8 mouse cellular contexts compared by ENCODE assay signal in genomic region chr13:90922751-90923612, GRCm38 (mm10). TPM values are rescaled to one million over a fixed set of nuclear protein-coding genes. Genes with fewer than 3 reads are reported as not detected.
DNase-seq lines count a peak whose midpoint lies in the region; ATAC-seq and TF ChIP-seq lines count a peak whose summit lies in the region.

Gene Rps23 (plus strand): TSS chr13:90922958.

- H3K4me3 ChIP-seq in heart, embryonic 12.5 days, result peak within 1 kb of the TSS; percentile 87
- H3K4me3 ChIP-seq in kidney, postnatal 0 days (replicated peaks; ENCODE audit: low read depth, low read length), result peak within 1 kb of the TSS; percentile 97
- H3K4me3 ChIP-seq in liver, embryonic 11.5 days (ENCODE audit: low read depth, low read length), result peak within 1 kb of the TSS; percentile 94
- H3K4me3 ChIP-seq in stomach, embryonic 14.5 days (ENCODE audit: low read depth, low read length), result peak within 1 kb of the TSS; percentile 62

- peak within 1 kb of the TSS; percentile 66 for H3K4me2 ChIP-seq in heart, embryonic 12.5 days
- peak within 1 kb of the TSS; percentile 74 for H3K4me2 ChIP-seq in kidney, postnatal 0 days (ENCODE audit: low read length)
- H3K4me2 ChIP-seq in liver, embryonic 11.5 days, result peak within 1 kb of the TSS; percentile 68
- H3K4me2 ChIP-seq in stomach, embryonic 14.5 days (replicated peaks; ENCODE audit: low read depth, low read length), result peak within 1 kb of the TSS; percentile 78

- peak; percentile 94 for DNase-seq in CD4-positive helper T cell, adult 2 months (ENCODE audit: low read depth, low spot score)
- peak; percentile 86 for DNase-seq in brain, embryonic 18.5 days (ENCODE audit: low read depth, low spot score)
- DNase-seq in kidney, postnatal 0 days (ENCODE audit: low spot score), result peak; percentile 98
- DNase-seq in liver, embryonic 11.5 days (ENCODE audit: low spot score), result peak; percentile 92
- peak; percentile 98 for DNase-seq in naive thymus-derived CD4-positive, alpha-beta T cell, adult 2 months (ENCODE audit: low read depth)

- TF ChIP-seq CTCF in kidney, postnatal 0 days (IDR thresholded peaks at IDR 0.05; ENCODE audit: low read depth), result no peak

- H3K4me1 ChIP-seq in heart, embryonic 12.5 days (replicated peaks), result 0 out of 2 replicates have a peak, but pooled peaks cover 2% of the 10 kb centered on the region
- H3K4me1 ChIP-seq in kidney, postnatal 0 days (replicated peaks; ENCODE audit: insufficient read depth, low read length), result 0 out of 2 replicates have a peak, but pooled peaks cover 3% of the 10 kb centered on the region
- peaks cover 4% of the 10 kb centered on the region for H3K4me1 ChIP-seq in liver, embryonic 11.5 days (replicated peaks; ENCODE audit: control insufficient read depth, insufficient read depth, low read length)
- H3K4me1 ChIP-seq in stomach, embryonic 14.5 days (ENCODE audit: control insufficient read depth, insufficient read depth, low read length), result no peaks in the 10 kb centered on the region

- H3K27ac ChIP-seq in heart, embryonic 12.5 days (ENCODE audit: poor library complexity, severe bottlenecking), result peak within 1 kb of the TSS; percentile 83
- H3K27ac ChIP-seq in kidney, postnatal 0 days, result peak within 1 kb of the TSS; percentile 83
- H3K27ac ChIP-seq in liver, embryonic 11.5 days (ENCODE audit: low read depth, low read length), result peak within 1 kb of the TSS; percentile 89
- peak within 1 kb of the TSS; percentile 55; the same call in 1 of the 2 replicates for H3K27ac ChIP-seq in stomach, embryonic 14.5 days (ENCODE audit: low read length)

- H3K36me3 ChIP-seq in heart, embryonic 12.5 days, result peaks cover 23% of the 10 kb centered on the region
- peaks cover 16% of the 10 kb centered on the region; the same call in 1 of the 2 replicates for H3K36me3 ChIP-seq in kidney, postnatal 0 days (ENCODE audit: insufficient read depth, low read length)
- peaks cover 17% of the 10 kb centered on the region for H3K36me3 ChIP-seq in liver, embryonic 11.5 days (ENCODE audit: control insufficient read depth, insufficient read depth, low read length)
- H3K36me3 ChIP-seq in stomach, embryonic 14.5 days (ENCODE audit: control insufficient read depth, insufficient read depth, low read length), result peaks cover 25% of the 10 kb centered on the region

- peak within 1 kb of the TSS; percentile 97 for H3K9ac ChIP-seq in heart, embryonic 12.5 days
- H3K9ac ChIP-seq in kidney, postnatal 0 days (ENCODE audit: low read depth, low read length), result peak within 1 kb of the TSS; percentile 98
- H3K9ac ChIP-seq in liver, embryonic 11.5 days (ENCODE audit: low read depth, low read length), result peak within 1 kb of the TSS; percentile 100
- H3K9ac ChIP-seq in stomach, embryonic 14.5 days (replicated peaks; ENCODE audit: low read depth, low read length), result peak within 1 kb of the TSS; percentile 83

- under 1% methylated on average over 57 of the region's 57 CpGs for WGBS in heart, embryonic 12.5 days
- under 1% methylated on average over 57 of the region's 57 CpGs for WGBS in kidney, postnatal 0 days
- WGBS in liver, embryonic 11.5 days, result under 1% methylated on average over 57 of the region's 57 CpGs
- under 1% methylated on average over 57 of the region's 57 CpGs for WGBS in stomach, embryonic 14.5 days

- ATAC-seq in erythroid progenitor cell, adult 5-6 weeks (replicated peaks; ENCODE audit: low FRiP score, poor library complexity, severe bottlenecking), result peak; percentile 98
- peak; percentile 99 for ATAC-seq in heart, embryonic 12.5 days (ENCODE audit: insufficient number of reproducible peaks, low FRiP score)
- peak; percentile 97 for ATAC-seq in kidney, postnatal 0 days (replicated peaks; ENCODE audit: low FRiP score, low read depth)
- peak; percentile 92 for ATAC-seq in liver, embryonic 11.5 days (replicated peaks; ENCODE audit: low FRiP score)
- ATAC-seq in stomach, embryonic 14.5 days (ENCODE audit: insufficient number of reproducible peaks, insufficient read depth, low FRiP score, low read depth), result peak; percentile 97

- no peaks in the 10 kb centered on the region for H3K27me3 ChIP-seq in heart, embryonic 12.5 days (replicated peaks)
- no peaks in the 10 kb centered on the region for H3K27me3 ChIP-seq in kidney, postnatal 0 days (ENCODE audit: insufficient read depth, low read length)
- H3K27me3 ChIP-seq in liver, embryonic 11.5 days (replicated peaks; ENCODE audit: control insufficient read depth, insufficient read depth, low read length), result no peaks in the 10 kb centered on the region
- H3K27me3 ChIP-seq in stomach, embryonic 14.5 days (ENCODE audit: control insufficient read depth, insufficient read depth, low read length), result no peaks in the 10 kb centered on the region

- H3K9me3 ChIP-seq in heart, embryonic 12.5 days (replicated peaks), result no peaks in the 10 kb centered on the region
- H3K9me3 ChIP-seq in kidney, postnatal 0 days (replicated peaks; ENCODE audit: low read length), result no peaks in the 10 kb centered on the region
- no peaks in the 10 kb centered on the region for H3K9me3 ChIP-seq in liver, embryonic 11.5 days (ENCODE audit: control insufficient read depth, low read length)
- H3K9me3 ChIP-seq in stomach, embryonic 14.5 days (ENCODE audit: control insufficient read depth, low read depth, low read length), result no peaks in the 10 kb centered on the region

RNA-seq across cellular contexts. Expression of gene Rps23, which starts in this region (rescaled TPM):
- 434 and 459 TPM in 2 replicates for total RNA-seq in erythroid progenitor cell, adult 5-6 weeks (2015; ENCODE audit: low replicate concordance)
- total RNA-seq in erythroid progenitor cell, adult 5-6 weeks (2017; ENCODE audit: low replicate concordance), result 508 and 714 TPM in 2 replicates
- 178 and 179 TPM in 2 replicates for polyA plus RNA-seq in heart, embryonic 12.5 days (2016; fragmentation: Nextera tagmentation; extraction: Ambion mirVana)
- 334 and 356 TPM in 2 replicates for polyA plus RNA-seq in kidney, postnatal 0 days (2015; fragmentation: Nextera tagmentation; extraction: Ambion mirVana)
- polyA plus RNA-seq in liver, embryonic 11.5 days (2014; fragmentation: Nextera tagmentation; extraction: Ambion mirVana), result 307 and 365 TPM in 2 replicates
- polyA plus RNA-seq in stomach, embryonic 14.5 days (2014; fragmentation: Nextera tagmentation; extraction: Ambion mirVana), result 347 and 350 TPM in 2 replicates

Comparison
In these comparisons a context has a peak if more than half of its experiments do, and no peak if none do; other contexts are left out.
1. Peak in every context shown above with its lines: DNase-seq, ATAC-seq, H3K4me3 ChIP-seq and H3K27ac ChIP-seq.